Mouse (Mus musculus) CD4-positive helper T cell, adult 2 months (primary cell): ENCODE data around the gene Fcer2a.

Experiments used
- DNase-seq: peaks from one replicate; pipeline ENCODE4 v3.0.0-alpha.2; 2012; ENCODE audit warnings: low read depth, missing footprints, low spot score

The Fcer2a gene

DNA sequence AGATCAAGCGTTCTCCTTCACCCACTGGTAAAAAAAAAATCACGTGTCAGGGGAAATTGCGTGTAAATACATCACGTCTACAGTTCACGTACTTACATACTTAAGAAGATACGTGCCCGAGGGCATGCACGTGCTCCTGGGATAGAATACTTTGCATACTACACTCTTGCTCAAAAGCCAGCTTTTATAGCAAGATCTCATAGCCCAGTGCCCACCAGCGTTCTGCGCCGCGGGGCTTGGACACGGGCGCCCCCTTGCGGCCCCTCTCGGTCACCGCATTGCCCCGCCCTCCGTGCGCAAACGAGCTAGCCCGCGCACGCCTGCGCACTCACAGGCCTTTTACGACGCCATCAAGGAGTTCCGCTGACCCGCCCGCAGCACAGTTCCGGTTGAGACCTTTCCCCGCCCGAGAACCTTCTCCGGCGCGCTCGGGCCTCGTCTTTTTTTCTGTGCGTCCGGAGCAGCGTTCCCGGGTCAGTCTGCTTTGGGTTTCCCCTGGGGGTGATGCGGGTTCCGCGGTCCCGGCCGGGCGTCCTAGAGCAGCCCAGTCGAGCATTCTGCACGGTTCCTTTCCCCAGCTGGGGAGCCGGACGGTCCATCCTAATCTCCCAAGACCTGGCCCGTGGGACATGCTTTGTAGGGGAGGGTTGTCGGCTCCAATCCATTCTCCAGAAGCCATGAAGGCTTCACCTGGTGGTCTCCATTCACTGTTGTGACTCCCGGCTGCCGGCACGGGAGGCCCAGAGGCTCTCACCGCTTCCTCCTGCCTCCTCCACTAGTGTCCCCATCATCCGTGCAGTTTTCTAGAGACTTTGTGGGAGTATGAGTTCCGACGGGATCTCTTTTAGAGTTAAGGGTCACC, 17.6 kb downstream of the Fcer2a start, which contains the start of gene Trappc5:
Gene Trappc5 (plus strand): TSS at position 169 of the 862 bp plus-strand sequence.
- DNase-seq, result peak; percentile 94

DNA sequence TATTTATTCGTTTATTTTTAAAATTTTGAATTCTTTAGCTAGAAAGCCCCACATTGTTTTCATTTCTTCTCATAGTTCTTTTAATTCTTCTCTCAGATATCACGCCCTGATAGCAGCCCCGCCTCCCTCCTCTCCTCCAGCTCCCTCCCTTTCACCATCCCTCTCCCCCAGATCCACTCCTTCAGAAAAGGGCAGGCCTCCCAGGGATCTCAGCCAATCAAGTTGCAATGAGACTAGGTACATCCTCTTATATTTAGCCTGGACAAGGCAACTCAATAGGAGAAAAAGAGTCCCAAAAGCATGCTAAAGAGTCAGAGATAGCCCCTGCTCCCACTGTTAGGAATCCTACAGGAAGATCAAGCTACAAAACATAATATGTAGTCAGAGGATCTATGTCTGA, 19.3 kb downstream of the Fcer2a start:
- DNase-seq, result no peak

DNA sequence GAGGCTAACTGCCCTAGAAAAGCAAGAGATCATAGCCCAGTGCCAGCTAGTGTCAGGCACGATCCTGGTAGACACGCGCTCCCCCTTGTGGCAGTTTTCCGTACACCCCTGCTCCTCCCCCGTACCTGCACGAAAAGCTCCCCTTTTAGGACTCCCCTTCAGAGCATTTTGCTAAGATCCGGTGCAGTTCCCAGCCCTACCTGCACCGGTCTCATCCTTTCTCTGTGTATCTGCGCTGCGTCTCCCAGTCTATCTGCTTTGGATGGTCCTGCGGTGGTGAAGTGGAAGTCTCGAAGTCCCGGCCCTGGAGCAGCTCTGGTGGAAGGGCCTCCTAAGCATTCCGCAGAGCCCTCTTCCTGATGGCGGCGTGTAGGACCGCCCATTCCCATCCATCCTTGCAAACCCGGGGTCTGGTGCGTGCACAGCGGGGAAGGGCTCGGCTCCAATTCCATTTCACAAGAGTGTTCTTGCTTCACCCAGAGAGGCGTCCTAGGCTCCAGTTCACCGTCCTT, 21.9 kb downstream of the Fcer2a start, which contains the start of gene Fcor:
Gene Fcor (minus strand): TSS at position 383 of the 512 bp plus-strand sequence.
- peak; percentile 82 for DNase-seq

DNA sequence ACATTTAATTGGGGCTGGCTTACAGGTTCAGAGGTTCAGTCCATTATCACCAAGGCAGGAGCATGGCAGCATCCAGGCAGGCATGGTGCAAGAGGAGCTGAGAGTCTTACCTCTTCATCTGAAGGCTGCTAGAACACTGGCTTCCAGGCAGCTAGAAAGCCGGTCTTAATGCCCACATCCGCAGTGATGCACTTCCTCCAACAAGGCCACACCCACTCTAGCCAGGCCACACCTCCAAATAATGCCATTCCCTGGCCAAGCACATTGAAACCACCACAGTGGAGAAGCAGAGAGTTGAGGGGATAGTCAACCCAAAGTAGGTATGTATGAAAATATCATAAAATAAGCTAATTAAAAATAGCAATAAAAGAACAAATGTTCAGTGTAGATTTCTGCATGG, 23.6 kb downstream of the Fcer2a start:
- peak; percentile 34 for DNase-seq

DNA sequence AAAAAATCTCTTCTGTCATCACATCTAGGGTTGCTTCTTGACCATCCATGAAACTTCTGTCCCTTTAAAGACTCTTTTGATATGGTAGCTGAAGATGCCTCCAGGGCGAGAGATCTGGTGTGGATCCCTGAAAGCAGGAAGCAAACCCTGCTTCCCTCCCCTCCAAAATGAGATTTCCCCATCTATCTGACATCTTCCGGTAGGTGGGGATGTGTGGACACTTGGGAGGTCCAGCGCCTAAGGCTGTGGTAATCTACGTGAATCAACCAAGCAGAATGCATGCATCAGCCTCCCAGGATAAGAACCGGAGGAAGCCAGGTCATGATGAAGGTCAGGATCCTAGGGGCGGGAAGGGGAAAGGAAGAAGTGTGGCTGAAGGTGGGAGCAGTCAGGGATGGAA, 28.5 kb downstream of the Fcer2a start, which contains the start of gene Mcemp1:
Gene Mcemp1 (plus strand): TSS at position 248 of the 400 bp plus-strand sequence.
- DNase-seq, result no peak

DNA sequence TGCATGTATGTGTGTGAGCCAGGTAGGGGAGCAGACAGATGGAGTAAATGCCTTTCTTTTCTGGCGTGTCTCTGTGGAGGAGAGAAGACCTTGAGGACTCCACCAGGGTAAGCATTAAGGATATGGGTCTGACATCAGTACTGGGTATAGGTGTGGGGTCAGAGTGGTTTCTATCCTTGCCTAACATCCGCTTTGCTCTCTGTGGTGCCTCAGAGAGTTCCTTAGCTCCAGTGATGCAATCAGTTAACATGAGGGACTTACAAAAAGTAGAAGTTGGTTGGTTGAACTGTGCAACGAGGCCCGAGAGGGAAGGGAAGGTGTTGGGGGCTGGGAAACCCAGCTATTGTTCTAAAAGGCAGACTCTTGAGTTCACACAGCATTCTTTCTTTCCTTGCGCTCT, 29.6 kb downstream of the Fcer2a start:
- no peak for DNase-seq

DNA sequence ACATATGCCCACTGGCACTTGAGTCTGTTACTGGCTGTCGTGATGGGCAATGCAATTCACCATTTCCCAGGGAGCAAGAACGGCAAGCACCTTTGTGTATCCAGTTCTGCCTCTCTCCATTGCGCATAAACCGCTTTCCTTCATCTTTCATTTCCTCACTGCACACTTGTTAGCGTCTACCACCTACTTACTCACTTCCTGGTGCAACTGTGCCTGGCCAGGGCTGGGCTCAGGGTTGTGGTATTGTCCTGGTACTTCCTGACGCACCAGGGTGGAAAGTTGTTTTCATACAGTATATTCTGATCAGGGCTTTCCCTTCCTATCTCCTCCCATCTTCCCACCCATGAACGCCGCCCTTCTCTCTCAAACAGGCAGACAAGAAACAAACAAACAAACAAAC, 33.1 kb downstream of the Fcer2a start:
- no peak for DNase-seq

DNA sequence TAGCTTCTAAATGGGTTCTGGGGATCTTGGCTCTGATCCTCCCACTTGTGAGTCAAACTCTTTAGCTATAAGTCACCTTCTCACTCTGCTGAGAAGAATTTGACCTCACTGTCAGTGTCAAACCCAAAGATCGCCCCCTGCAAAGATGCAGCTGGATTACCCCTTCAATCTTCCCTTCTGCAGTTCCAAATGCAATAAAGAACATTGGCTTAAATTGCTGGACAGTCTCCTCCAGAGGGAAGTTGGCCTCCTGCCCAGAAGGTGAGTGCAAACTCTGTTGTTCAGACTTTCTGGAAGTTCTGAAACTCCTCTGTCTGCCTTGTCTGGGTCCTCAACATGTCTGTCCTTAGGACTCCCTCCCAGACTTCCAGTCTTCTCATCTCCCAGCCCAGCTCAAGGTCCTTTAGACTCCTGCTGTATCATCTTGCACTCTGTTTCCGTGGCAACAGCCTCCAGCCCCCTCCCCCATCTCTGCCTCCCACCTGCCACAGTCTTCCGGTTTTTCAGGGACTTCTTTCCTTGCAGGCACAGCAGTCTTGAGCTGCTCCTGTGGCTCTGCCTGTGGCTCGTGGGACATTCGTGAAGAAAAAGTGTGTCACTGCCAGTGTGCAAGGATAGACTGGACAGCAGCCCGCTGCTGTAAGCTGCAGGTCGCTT, 37.1 kb downstream of the Fcer2a start:
- no peak for DNase-seq

DNA sequence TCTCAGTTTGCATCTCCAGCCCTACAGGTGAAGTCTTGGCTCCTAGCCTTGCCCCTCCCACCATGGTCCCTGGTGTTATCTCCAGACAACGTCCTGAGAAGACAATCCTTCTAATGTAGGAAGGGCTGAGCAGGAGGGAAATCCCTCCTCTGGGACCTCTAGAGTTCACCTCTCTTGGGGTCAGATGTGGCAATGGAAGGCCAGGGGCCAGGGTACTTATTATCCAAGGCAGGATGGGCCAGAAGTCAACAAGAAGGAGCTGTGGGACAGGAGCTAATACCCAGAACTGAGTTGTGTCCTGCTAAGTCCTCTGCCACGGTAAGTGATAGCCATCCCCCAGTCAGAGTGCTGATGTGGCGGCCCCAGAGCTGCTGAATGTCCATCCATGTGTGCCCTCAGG, 38.4 kb downstream of the Fcer2a start, which contains the start of gene Retn:
Gene Retn (plus strand): TSS at position 245 of the 400 bp plus-strand sequence.
- DNase-seq, result no peak

DNA sequence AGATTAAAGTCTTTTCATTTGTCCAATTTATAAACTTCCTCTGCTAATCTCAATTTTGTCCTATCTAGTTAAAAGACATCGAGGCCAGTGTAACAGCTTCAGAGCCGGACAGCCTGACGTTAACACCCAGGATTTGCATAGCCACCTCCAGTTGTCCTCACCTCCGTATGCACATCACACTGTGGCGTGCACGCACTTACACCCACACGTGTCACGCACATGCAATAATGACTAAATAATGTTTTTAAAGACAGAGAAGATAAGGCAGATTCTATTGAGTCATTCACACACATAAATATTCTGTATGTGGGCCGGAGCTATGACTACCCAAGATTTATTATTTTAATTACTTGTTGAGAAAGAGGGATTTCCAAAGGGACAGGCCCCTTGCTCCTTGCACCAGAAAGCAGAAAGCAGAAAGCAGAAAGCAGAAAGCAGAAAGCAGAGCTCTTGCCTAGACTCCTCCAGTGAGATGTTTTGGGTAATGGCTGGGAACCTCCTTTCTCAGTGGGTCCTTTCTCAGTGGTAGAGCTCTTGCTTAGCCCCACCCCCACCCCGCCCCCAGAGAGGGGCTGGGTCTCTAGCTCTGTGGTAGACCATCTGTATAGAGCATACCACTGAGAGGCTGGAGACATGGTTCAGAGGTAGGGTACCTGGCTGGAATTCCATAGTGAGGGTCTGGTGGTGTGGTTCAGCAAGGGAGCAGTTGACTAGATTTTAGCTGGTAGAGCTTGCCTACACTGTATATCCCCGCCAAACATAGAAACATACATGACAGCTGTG, 39.1 kb downstream of the Fcer2a start:
- no peak for DNase-seq

DNA sequence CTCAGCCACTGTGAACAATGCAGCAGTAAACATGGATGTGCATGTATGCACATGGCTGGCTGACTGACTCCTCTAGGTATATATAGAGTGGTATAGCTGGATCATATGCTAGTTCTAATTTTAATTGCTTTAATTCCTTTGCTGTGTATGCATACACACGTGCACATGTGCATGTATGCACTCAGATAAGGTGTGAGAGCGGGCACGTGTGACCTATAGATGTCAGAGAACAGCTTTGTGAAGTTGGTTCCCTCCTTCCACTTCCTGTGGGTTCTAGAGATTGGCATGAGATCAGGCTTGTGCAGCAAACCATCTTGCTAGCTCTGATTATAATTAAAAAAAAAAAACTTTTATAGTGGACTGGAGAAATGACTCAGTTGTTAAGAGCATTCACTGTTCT, 41.1 kb downstream of the Fcer2a start:
- DNase-seq, result no peak

DNA sequence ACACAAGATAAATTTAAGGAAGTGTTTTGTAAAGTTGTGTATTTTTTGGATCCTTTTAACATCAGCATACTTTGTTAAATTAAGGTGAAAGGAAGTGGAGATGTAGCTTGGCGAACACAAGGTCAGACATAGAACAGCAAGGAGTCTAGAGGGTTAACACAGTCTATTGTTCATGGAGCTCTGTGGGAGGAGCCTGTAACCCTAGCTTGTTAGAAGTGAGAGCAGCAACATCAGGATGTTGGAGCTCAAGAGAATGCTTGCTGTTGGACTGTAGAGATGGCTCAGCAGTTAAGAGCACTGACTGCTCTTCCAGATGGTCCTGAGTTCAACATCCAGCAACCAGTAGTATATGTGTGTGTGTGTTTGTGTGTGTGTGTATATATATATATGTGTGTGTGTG, 45.0 kb downstream of the Fcer2a start:
- no peak for DNase-seq

DNA sequence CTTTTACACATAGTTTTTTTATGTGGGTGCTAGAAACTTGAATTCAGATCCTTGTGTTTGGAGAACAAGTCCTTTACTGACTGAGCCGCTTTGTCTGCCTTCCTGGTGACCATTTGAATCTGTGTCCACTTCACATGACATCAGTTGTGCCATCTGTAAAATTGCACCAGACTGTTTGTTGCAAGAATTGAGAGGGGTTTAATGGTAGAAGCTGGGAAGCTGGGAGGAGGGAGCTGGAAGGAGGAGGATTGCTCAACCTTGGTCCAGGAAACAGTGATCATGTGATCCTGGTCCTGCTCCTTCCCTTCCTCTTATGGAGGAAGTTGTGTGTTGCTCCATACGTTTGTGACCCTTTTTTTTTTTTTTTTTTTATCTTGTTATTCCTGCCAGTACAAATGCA, 45.7 kb downstream of the Fcer2a start:
- DNase-seq, result no peak

DNA sequence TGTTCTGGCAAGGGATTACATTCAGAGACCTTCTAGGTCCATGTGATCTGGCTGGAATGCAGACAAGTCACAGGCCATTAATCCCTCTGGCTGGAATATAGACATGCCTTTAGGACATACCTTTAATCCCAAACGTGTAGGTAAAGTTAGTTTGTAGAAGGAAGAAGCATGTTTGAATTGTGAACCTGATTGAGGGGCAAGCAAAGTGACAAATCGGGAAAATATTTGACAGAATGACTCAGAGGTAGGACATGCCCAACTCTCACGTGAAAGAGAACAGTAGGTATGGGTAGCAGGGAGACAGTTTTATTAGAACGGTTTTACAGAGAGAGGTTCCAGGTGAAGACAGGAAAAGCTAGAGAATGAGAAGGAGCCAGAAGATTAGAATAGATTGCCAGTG, 46.4 kb downstream of the Fcer2a start:
- DNase-seq, result no peak

DNA sequence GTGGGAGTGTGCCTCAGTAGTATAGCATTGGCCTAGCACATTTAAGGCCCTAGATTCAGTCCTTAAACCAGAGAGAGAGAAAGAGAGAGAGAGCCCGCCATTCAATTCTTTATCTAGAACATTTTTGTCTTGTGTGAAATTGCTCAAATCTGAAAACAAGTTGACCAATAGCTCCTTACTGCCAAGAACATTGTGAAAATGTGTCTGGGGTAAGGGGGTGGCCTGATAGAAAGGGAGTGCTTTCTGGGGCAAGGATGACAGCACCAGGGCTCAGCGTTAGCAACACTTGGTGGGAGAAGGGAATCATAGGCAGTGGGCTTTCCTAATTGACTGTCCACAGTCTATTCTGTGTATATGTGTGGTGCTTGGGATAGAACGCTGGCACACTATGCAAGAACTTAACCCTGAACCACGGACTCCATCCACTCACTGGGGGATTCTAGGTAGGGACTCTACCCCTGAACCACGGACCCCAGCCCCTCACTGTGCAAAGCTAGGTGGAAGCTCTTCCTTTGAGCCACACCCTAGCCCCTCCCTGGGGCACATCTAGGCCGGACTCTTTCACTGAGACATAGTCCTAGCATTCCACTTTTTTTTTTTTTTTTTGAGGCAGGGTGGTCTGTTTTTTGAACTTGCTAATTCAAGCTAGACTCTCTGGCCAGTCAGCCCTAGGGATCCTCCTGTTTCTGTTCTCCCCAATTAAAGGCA, 47.0 kb downstream of the Fcer2a start:
- no peak for DNase-seq

DNA sequence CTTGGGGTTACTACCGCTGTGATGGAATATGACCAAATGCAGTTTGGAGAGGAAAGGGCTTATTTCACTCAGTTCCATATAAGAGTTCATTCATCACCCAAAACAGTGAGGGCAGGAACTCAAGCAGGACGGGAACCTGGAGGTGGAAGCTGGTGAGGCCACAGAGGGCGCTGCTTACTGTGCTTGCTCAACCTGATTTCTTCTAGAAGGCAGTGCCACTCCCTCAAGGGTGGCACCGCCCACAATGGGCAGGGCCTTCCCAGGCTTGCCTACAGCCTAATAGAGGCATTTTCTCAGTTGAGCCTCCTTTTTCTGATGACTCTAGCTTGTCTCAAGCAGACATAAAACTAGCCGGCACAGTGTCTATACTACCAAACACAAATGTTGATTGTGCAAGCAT, 48.2 kb downstream of the Fcer2a start:
- peak; percentile 65 for DNase-seq
